Mouse (Mus musculus): Measurements from ENCODE around the gene Pcgf6. TPM values are rescaled to one million over a fixed set of nuclear protein-coding genes. Genes with fewer than 3 reads are reported as not detected.
"Not testable (repeated sequence)": the region's sequence is repeated elsewhere in the genome, so short reads cannot be mapped to it uniquely, and the experiment has no call there.

The Pcgf6 gene
- polyA plus RNA-seq, 1 experiment from 2014 or later = 28.6 TPM

DNA sequence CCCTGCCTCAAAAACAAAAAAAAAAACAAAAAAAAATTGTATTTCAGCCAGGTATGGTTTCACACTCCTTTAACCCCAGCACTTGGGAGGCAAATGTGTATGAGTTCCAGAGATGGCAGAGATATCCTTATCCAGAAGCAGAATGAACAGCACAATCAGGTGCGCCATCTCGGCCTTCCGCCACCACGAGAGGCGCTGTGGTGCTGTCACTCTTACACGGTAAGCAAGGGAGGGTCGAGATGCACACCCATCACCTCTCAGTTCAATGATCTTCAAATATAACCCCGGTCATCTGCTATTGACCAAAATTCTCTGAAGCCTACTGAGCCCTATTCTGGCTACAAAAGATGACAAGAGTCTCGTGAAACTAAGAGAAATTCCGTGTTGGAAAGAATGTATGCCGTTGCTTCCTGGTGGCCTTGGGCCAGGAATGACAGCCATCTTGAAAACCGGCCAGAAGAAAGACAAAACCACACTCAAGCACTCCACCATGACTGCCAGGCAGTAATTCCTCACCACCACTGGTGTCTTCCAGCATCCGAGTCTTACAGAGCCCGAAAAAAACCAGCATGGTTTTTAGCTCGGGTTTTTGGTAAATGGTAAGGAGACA lies 38.1 kb downstream of the Pcgf6 start:
- 82% methylated on average over 15 of the region's 15 CpGs for WGBS
- no peak overlapping the region for H3K4me2 ChIP-seq
- no peak overlapping the region for H3K4me3 ChIP-seq (ENCODE audit: low read depth, low read length)
- ATAC-seq (replicated peaks; ENCODE audit: low FRiP score) (no peak), DNase-seq (ENCODE audit: low spot score) (no peak)
- H3K36me3 ChIP-seq (ENCODE audit: control insufficient read depth, insufficient read depth, low read length) = no peaks in the 10 kb centered on the region
- H3K27ac ChIP-seq (ENCODE audit: low read depth, low read length) = no peak overlapping the region
- no peak overlapping the region for H3K9ac ChIP-seq (ENCODE audit: low read depth, low read length)
- no peaks in the 10 kb centered on the region for H3K4me1 ChIP-seq (replicated peaks; ENCODE audit: control insufficient read depth, insufficient read depth, low read length)
- H3K9me3 ChIP-seq (ENCODE audit: control insufficient read depth, low read length) = no peaks in the 10 kb centered on the region
- H3K27me3 ChIP-seq (replicated peaks; ENCODE audit: control insufficient read depth, insufficient read depth, low read length) = peaks cover 67% of the 10 kb centered on the region

DNA sequence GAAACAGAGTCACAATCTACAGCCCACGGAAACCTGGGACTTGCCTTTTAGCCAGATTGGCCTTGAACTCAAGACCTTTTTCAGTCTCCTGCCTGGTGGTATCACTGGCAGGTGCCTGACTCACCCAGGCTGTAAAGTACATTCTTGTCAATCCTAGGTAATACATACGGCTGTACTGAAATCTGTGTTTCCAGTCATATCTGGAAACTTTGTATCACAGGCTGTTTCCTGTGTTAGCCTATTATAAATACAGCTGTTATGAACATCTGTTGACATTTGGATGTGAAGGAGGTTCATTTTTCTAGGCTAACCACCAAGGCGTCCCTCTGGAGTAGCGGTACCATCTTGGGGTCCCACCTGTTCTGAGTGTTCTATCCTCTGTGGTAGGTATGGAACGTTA lies 40.8 kb downstream of the Pcgf6 start:
- no peak overlapping the region for H3K27ac ChIP-seq (ENCODE audit: low read depth, low read length)
- H3K9me3 ChIP-seq (ENCODE audit: control insufficient read depth, low read length) = no peaks in the 10 kb centered on the region
- H3K4me3 ChIP-seq (ENCODE audit: low read depth, low read length) = no peak overlapping the region
- ATAC-seq (replicated peaks; ENCODE audit: low FRiP score) = no peak
- no peak overlapping the region for H3K4me2 ChIP-seq
- no peaks in the 10 kb centered on the region for H3K36me3 ChIP-seq (ENCODE audit: control insufficient read depth, insufficient read depth, low read length)
- no peaks in the 10 kb centered on the region for H3K4me1 ChIP-seq (replicated peaks; ENCODE audit: control insufficient read depth, insufficient read depth, low read length)
- peaks cover 45% of the 10 kb centered on the region for H3K27me3 ChIP-seq (replicated peaks; ENCODE audit: control insufficient read depth, insufficient read depth, low read length)
- WGBS = 80% methylated on average over 5 of the region's 5 CpGs
- DNase-seq (ENCODE audit: low spot score) = no peak
- no peak overlapping the region for H3K9ac ChIP-seq (ENCODE audit: low read depth, low read length)

DNA sequence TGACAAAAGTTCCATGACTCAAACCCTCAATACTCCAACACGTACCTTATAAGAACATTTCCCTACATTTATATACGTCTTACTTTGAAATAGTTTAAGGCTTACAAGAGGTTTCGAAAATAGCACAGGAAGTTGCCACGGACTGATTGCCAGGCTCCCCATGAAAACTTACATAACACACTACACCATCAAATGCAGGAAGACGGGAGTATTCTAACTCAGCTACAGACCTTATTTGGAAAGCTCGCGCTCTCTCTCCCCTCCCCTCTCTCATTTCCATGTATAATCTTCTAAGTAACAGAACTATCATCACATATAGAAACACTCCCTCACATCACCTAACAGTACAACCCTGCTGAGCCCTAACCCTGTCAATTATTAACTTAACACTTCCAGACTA lies 41.3 kb downstream of the Pcgf6 start:
- ATAC-seq (replicated peaks; ENCODE audit: low FRiP score) (no peak), DNase-seq (ENCODE audit: low spot score) (no peak)
- 82% methylated on average over 7 of the region's 7 CpGs for WGBS
- H3K4me2 ChIP-seq = no peak overlapping the region
- no peaks in the 10 kb centered on the region for H3K36me3 ChIP-seq (ENCODE audit: control insufficient read depth, insufficient read depth, low read length)
- peaks cover 39% of the 10 kb centered on the region for H3K27me3 ChIP-seq (replicated peaks; ENCODE audit: control insufficient read depth, insufficient read depth, low read length)
- no peak overlapping the region for H3K9ac ChIP-seq (ENCODE audit: low read depth, low read length)
- H3K4me3 ChIP-seq (ENCODE audit: low read depth, low read length) = no peak overlapping the region
- H3K27ac ChIP-seq (ENCODE audit: low read depth, low read length) = no peak overlapping the region
- no peaks in the 10 kb centered on the region for H3K4me1 ChIP-seq (replicated peaks; ENCODE audit: control insufficient read depth, insufficient read depth, low read length)
- H3K9me3 ChIP-seq (ENCODE audit: control insufficient read depth, low read length) = no peaks in the 10 kb centered on the region

DNA sequence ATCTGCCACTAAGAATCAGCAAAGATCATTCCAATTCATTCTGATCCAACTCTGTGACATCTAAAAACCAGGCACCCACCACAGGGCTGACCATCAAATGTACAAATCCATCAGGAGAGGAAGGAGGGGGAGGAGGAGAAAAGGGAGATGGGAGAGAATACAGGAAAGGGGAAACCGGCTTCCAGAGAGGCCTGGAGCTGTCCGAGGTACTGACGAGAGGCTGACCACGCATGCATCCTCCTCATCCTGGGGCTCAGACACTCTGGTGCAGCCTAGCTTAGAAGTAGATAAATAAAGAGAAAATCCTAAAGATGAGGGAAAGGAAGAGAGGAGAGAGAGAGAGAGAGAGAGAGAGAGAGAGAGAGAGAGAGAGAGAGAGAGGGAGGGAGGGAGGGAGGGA lies 44.4 kb downstream of the Pcgf6 start:
- no peak overlapping the region for H3K9ac ChIP-seq (ENCODE audit: low read depth, low read length)
- H3K27ac ChIP-seq (ENCODE audit: low read depth, low read length) = no peak overlapping the region
- WGBS = 1% methylated on average over 4 of the region's 4 CpGs
- no peak overlapping the region for H3K4me2 ChIP-seq
- H3K9me3 ChIP-seq (ENCODE audit: control insufficient read depth, low read length) = no peaks in the 10 kb centered on the region
- H3K36me3 ChIP-seq (ENCODE audit: control insufficient read depth, insufficient read depth, low read length) = no peaks in the 10 kb centered on the region
- H3K4me3 ChIP-seq (ENCODE audit: low read depth, low read length) = no peak overlapping the region
- ATAC-seq (replicated peaks; ENCODE audit: low FRiP score) (no peak), DNase-seq (ENCODE audit: low spot score) (no peak)
- H3K27me3 ChIP-seq (replicated peaks; ENCODE audit: control insufficient read depth, insufficient read depth, low read length) = peaks cover 10% of the 10 kb centered on the region
- H3K4me1 ChIP-seq (replicated peaks; ENCODE audit: control insufficient read depth, insufficient read depth, low read length) = no peaks in the 10 kb centered on the region

DNA sequence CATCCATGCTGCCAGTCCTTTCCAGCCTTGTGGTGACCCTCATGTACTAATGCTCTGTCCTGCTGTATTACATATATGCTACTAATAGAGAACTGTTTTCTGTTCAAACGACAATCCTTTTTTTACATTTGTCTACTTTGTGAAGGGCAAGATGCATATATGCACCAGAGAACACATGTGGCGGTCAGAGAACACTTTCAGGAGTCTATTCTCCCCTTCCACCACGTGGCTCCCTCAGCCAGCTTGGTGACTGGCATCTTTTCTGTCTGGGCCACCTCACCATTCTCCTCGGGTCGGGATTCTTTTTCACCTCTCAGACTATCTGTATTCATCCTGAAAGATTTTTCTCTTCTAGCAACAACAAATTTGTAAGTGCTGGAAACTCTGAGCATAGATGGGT lies 44.8 kb downstream of the Pcgf6 start:
- H3K9me3 ChIP-seq (ENCODE audit: control insufficient read depth, low read length) = no peaks in the 10 kb centered on the region
- H3K4me3 ChIP-seq (ENCODE audit: low read depth, low read length) = no peak overlapping the region
- no peak overlapping the region for H3K27ac ChIP-seq (ENCODE audit: low read depth, low read length)
- WGBS = 52% methylated on average over 5 of the region's 5 CpGs
- DNase-seq (ENCODE audit: low spot score) (no peak), ATAC-seq (replicated peaks; ENCODE audit: low FRiP score) (no peak)
- no peak overlapping the region for H3K4me2 ChIP-seq
- H3K4me1 ChIP-seq (replicated peaks; ENCODE audit: control insufficient read depth, insufficient read depth, low read length) = no peaks in the 10 kb centered on the region
- H3K27me3 ChIP-seq (replicated peaks; ENCODE audit: control insufficient read depth, insufficient read depth, low read length) = peaks cover 5% of the 10 kb centered on the region; the same call in 1 of the 2 replicates
- no peaks in the 10 kb centered on the region for H3K36me3 ChIP-seq (ENCODE audit: control insufficient read depth, insufficient read depth, low read length)
- no peak overlapping the region for H3K9ac ChIP-seq (ENCODE audit: low read depth, low read length)

DNA sequence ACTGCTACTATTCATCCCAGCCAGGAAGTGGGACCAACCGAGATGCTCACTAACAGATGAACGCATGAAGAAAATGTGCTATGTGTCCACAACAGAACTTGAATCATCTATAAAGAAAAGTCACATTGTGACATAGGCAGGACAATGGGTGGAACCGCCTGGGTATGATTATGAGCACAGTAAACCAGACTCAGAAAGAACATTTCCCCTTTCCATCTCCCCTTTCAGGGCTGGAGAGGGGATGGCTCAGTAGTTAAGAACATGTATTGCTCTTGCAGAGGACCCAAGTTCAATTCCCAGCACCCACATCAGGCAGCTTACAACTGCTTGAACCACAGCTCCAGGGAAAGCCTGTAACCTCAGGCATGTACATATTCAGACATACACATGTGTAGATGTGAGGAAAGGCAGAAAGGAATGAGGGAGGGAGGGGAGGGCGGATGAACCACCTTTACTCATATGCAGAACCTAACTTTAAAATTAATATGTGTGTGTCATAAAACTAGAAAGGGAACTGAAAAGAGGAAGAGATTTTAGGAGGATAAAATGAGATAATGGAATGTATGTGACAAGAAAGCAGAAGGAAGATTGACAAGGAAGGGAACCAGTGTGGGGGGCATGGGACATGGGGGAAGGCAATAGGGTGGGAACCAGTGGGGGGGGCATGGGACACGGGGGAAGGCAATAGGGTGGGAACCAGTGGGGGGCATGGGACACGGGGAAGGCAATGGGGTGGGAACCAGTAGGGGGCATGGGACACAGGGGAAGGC lies 46.8 kb downstream of the Pcgf6 start:
- ATAC-seq (replicated peaks; ENCODE audit: low FRiP score) (no peak), DNase-seq (ENCODE audit: low spot score) (no peak)
- Histone ChIP-seq H3K4me2 (no peak overlapping the region), H3K36me3 (ENCODE audit: control insufficient read depth, insufficient read depth, low read length) (no peaks in the 10 kb centered on the region), H3K4me1 (replicated peaks; ENCODE audit: control insufficient read depth, insufficient read depth, low read length) (no peaks in the 10 kb centered on the region), H3K9me3 (ENCODE audit: control insufficient read depth, low read length) (no peaks in the 10 kb centered on the region), H3K9ac (ENCODE audit: low read depth, low read length) (no peak overlapping the region), H3K4me3 (ENCODE audit: low read depth, low read length) (no peak overlapping the region), H3K27me3 (replicated peaks; ENCODE audit: control insufficient read depth, insufficient read depth, low read length) (no peaks in the 10 kb centered on the region), H3K27ac (ENCODE audit: low read depth, low read length) (no peak overlapping the region)
- WGBS = 61% methylated on average over 6 of the region's 6 CpGs

DNA sequence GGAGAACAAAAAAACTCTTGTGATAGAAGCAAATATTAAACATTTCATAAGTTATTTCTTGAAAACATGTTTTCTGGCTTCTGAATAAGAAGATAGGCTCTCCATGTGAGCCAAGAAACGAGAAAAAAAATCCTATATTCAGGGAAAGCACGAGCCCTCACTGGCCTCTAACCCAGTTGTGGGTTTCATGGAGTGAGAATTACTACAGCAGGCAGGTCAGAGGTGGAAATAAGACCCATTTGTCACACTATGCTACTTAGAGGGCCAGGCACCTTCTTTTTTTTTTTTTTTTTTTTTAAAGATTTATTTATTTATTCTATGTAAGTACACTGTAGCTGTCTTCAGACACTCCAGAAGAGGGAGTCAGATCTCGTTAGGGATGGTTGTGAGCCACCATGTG lies 50.3 kb downstream of the Pcgf6 start:
- not testable (repeated sequence) for H3K27ac ChIP-seq (ENCODE audit: low read depth, low read length); DNase-seq (ENCODE audit: low spot score); H3K36me3 ChIP-seq (ENCODE audit: control insufficient read depth, insufficient read depth, low read length); H3K9ac ChIP-seq (ENCODE audit: low read depth, low read length); H3K9me3 ChIP-seq (ENCODE audit: control insufficient read depth, low read length); H3K4me1 ChIP-seq (replicated peaks; ENCODE audit: control insufficient read depth, insufficient read depth, low read length); H3K4me2 ChIP-seq; H3K4me3 ChIP-seq (ENCODE audit: low read depth, low read length); ATAC-seq (replicated peaks; ENCODE audit: low FRiP score); H3K27me3 ChIP-seq (replicated peaks; ENCODE audit: control insufficient read depth, insufficient read depth, low read length)
- WGBS = 75% methylated on average over 2 of the region's 3 CpGs

DNA sequence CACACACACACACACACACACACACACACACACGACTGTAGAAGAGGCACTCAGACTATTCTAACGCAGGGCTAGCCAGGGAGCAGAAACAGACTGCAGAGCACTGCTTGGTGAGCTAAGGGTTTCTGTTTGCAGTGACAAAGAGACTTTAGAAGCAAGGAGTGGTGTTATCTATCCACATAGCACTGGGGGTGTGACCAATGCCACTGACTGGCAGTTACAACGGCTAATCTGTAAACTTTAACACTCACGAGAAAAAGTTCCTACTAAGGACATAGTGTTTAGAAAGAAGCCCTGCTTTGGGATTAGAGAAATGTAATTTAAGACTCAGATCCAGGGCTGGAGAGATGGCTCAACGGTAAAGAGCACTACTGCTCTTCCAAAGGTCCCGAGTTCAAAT lies 51.0 kb downstream of the Pcgf6 start:
- H3K27me3 ChIP-seq (replicated peaks; ENCODE audit: control insufficient read depth, insufficient read depth, low read length) = no peaks in the 10 kb centered on the region
- H3K4me1 ChIP-seq (replicated peaks; ENCODE audit: control insufficient read depth, insufficient read depth, low read length) = no peaks in the 10 kb centered on the region
- ATAC-seq (replicated peaks; ENCODE audit: low FRiP score) (peak; percentile 92), DNase-seq (ENCODE audit: low spot score) (no peak)
- no peak overlapping the region for H3K9ac ChIP-seq (ENCODE audit: low read depth, low read length)
- no peaks in the 10 kb centered on the region for H3K36me3 ChIP-seq (ENCODE audit: control insufficient read depth, insufficient read depth, low read length)
- no peaks in the 10 kb centered on the region for H3K9me3 ChIP-seq (ENCODE audit: control insufficient read depth, low read length)
- peak overlapping the region; percentile 46 for H3K4me2 ChIP-seq
- peak overlapping the region; percentile 70 for H3K27ac ChIP-seq (ENCODE audit: low read depth, low read length)
- WGBS = 50% methylated on average over 6 of the region's 6 CpGs
- no peak overlapping the region for H3K4me3 ChIP-seq (ENCODE audit: low read depth, low read length)

DNA sequence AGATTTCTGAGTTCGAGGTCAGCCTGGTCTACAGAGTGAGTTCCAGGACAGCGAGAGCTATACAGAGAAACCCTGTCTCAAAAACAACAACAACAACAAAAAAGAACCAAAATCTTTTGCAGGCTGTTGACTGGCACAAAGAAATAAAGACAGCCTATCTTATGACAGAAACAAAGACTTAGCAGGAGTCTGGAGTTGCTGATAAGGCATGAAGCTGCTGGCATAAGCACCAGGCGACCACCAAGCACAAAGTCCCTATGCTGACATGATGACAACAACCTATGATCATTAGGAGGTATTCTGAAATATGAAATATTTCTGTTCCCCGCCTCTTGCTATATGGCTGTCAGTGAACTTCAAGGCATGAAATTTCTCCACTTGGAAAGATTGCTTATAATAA lies 51.8 kb downstream of the Pcgf6 start:
- Histone ChIP-seq H3K27me3 (replicated peaks; ENCODE audit: control insufficient read depth, insufficient read depth, low read length) (no peaks in the 10 kb centered on the region), H3K36me3 (ENCODE audit: control insufficient read depth, insufficient read depth, low read length) (no peaks in the 10 kb centered on the region), H3K9ac (ENCODE audit: low read depth, low read length) (no peak overlapping the region), H3K4me2 (peak overlapping the region; percentile 46), H3K9me3 (ENCODE audit: control insufficient read depth, low read length) (no peaks in the 10 kb centered on the region), H3K27ac (ENCODE audit: low read depth, low read length) (peak overlapping the region; percentile 70), H3K4me3 (ENCODE audit: low read depth, low read length) (no peak overlapping the region), H3K4me1 (replicated peaks; ENCODE audit: control insufficient read depth, insufficient read depth, low read length) (no peaks in the 10 kb centered on the region)
- WGBS = 61% methylated on average over 4 of the region's 4 CpGs
- ATAC-seq (replicated peaks; ENCODE audit: low FRiP score) = peak; percentile 75
- DNase-seq (ENCODE audit: low spot score) = no peak

All from liver, embryonic 11.5 days (tissue).